16 mouse cellular contexts compared by ENCODE assay signal in the genomic region with DNA sequence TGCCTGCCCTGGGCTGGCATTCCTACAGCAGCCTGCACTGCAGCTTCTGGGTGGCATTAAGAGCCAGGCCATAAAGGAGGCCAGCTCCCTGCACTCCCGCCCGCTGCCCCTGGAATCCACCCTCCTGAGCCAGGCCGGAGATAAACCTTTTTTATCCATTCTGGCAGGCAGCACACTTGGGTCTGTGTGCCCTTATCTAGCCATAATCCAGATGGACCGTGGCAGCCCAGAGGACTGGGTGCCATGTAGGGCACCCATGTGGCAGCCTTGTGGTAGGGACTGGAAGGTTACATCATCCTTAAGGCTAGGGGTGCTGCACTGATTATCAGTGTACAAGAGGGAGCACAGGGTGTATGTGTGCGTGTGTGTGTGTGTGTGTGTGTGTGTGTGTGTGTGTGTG. TPM values are rescaled to one million over a fixed set of nuclear protein-coding genes. Genes with fewer than 3 reads are reported as not detected.
A peak's percentile ranks its signal among the peaks of the same experiment; 100 is the strongest.
DNase-seq lines count a peak whose midpoint lies in the region; ATAC-seq and TF ChIP-seq lines count a peak whose summit lies in the region.
"Had no signal": no experiment of that assay in that cellular context is flagged by ENCODE, and none has a peak within 500 bp of the region (broad histone marks: within the 10 kb centered on the region; RNA-seq: fewer than 3 reads in every experiment).

No protein-coding gene starts in this region.

- peak; percentile 83 for DNase-seq in MN1 (ENCODE audit: low spot score)
- DNase-seq in heart, adult 18-20 months = peak; percentile 61 to 81
- DNase-seq in heart, postnatal 0 days (ENCODE audit: low spot score) = peak; percentile 26
- no peak for DNase-seq in adipocyte (ENCODE audit: low spot score)
- no peak for DNase-seq in cerebellum, postnatal 10 days
- DNase-seq: adrenal gland, postnatal 10 days; cerebellum, adult 9-10 months; embryo, embryonic 11 days; kidney, adult 18-20 months; kidney, postnatal 25 days; lung, adult 18-20 months; lung, postnatal 4 days had no signal

- H3K27ac ChIP-seq in intestine, postnatal 0 days (ENCODE audit: low read depth, low read length) = no peak overlapping the region
- no peak overlapping the region for H3K27ac ChIP-seq in intestine, embryonic 15.5 days
- no peak overlapping the region for H3K27ac ChIP-seq in heart, postnatal 0 days (ENCODE audit: low read depth)
- H3K27ac ChIP-seq: forebrain, embryonic 15.5 days; midbrain, embryonic 15.5 days had no signal

- H3K27me3 ChIP-seq in intestine, postnatal 0 days (replicated peaks; ENCODE audit: control insufficient read depth, insufficient read depth, low read length) = no peaks in the 10 kb centered on the region
- no peaks in the 10 kb centered on the region for H3K27me3 ChIP-seq in intestine, embryonic 15.5 days (replicated peaks)
- no peaks in the 10 kb centered on the region for H3K27me3 ChIP-seq in heart, postnatal 0 days (ENCODE audit: control insufficient read depth, insufficient read depth, low read length)
- H3K27me3 ChIP-seq: forebrain, embryonic 15.5 days; midbrain, embryonic 15.5 days had no signal

- ATAC-seq in intestine, postnatal 0 days = peak; percentile 8; the same call in 1 of the 2 replicates
- ATAC-seq in intestine, embryonic 15.5 days = no peak
- peak; percentile 62 for ATAC-seq in heart, postnatal 0 days (ENCODE audit: insufficient read depth, low read depth)
- ATAC-seq: forebrain, embryonic 15.5 days; midbrain, embryonic 15.5 days had no signal

- TF ChIP-seq CTCF in intestine, postnatal 0 days (IDR thresholded peaks at IDR 0.05; ENCODE audit: low read depth) = no peak
- TF ChIP-seq CTCF in heart, postnatal 0 days (IDR thresholded peaks at IDR 0.05; ENCODE audit: low read depth) = no peak

- TF ChIP-seq EP300 in heart, postnatal 0 days (IDR thresholded peaks at IDR 0.05; ENCODE audit: low read depth) = no peak

- no peak overlapping the region for H3K4me3 ChIP-seq in intestine, postnatal 0 days (ENCODE audit: low read depth, low read length)
- no peak overlapping the region for H3K4me3 ChIP-seq in intestine, embryonic 15.5 days (replicated peaks)
- no peak overlapping the region for H3K4me3 ChIP-seq in heart, postnatal 0 days (ENCODE audit: low read depth, low read length)
- H3K4me3 ChIP-seq: forebrain, embryonic 15.5 days; midbrain, embryonic 15.5 days had no signal

- H3K4me1 ChIP-seq in intestine, postnatal 0 days (replicated peaks; ENCODE audit: control insufficient read depth, insufficient read depth, low read length) = no peaks in the 10 kb centered on the region
- no peaks in the 10 kb centered on the region for H3K4me1 ChIP-seq in intestine, embryonic 15.5 days (replicated peaks)
- H3K4me1 ChIP-seq in heart, postnatal 0 days (ENCODE audit: control insufficient read depth, insufficient read depth) = no peaks in the 10 kb centered on the region
- H3K4me1 ChIP-seq: forebrain, embryonic 15.5 days had no signal

- no peak overlapping the region for H3K9ac ChIP-seq in intestine, postnatal 0 days (ENCODE audit: low read depth, low read length)
- H3K9ac ChIP-seq in intestine, embryonic 15.5 days = no peak overlapping the region
- H3K9ac ChIP-seq in heart, postnatal 0 days (replicated peaks; ENCODE audit: low read depth, low read length) = no peak overlapping the region
- H3K9ac ChIP-seq: forebrain, embryonic 15.5 days; midbrain, embryonic 15.5 days had no signal

- no peaks in the 10 kb centered on the region for H3K36me3 ChIP-seq in intestine, postnatal 0 days (ENCODE audit: control insufficient read depth, insufficient read depth)
- H3K36me3 ChIP-seq in intestine, embryonic 15.5 days = no peaks in the 10 kb centered on the region
- no peaks in the 10 kb centered on the region for H3K36me3 ChIP-seq in heart, postnatal 0 days (replicated peaks; ENCODE audit: control insufficient read depth, insufficient read depth, low read length)
- H3K36me3 ChIP-seq: forebrain, embryonic 15.5 days; midbrain, embryonic 15.5 days had no signal

- WGBS in intestine, postnatal 0 days = 60% methylated on average over 5 of the region's 5 CpGs
- WGBS in intestine, embryonic 15.5 days = 70% methylated on average over 5 of the region's 5 CpGs
- 20% methylated on average over 5 of the region's 5 CpGs for WGBS in heart, postnatal 0 days

- no peak overlapping the region for H3K4me2 ChIP-seq in intestine, postnatal 0 days (replicated peaks; ENCODE audit: low read depth)
- H3K4me2 ChIP-seq in intestine, embryonic 15.5 days (replicated peaks) = no peak overlapping the region
- no peak overlapping the region for H3K4me2 ChIP-seq in heart, postnatal 0 days (ENCODE audit: low read depth, low read length)
- H3K4me2 ChIP-seq: forebrain, embryonic 15.5 days; midbrain, embryonic 15.5 days had no signal

- H3K9me3 ChIP-seq in intestine, postnatal 0 days (ENCODE audit: control insufficient read depth) = no peaks in the 10 kb centered on the region
- no peaks in the 10 kb centered on the region for H3K9me3 ChIP-seq in intestine, embryonic 15.5 days
- H3K9me3 ChIP-seq in heart, postnatal 0 days (replicated peaks; ENCODE audit: control insufficient read depth, low read length) = no peaks in the 10 kb centered on the region
- H3K9me3 ChIP-seq: forebrain, embryonic 15.5 days; midbrain, embryonic 15.5 days had no signal

RNA-seq across cellular contexts. Expression of gene Shisal1, which starts 16.4 kb away (rescaled TPM):
- 0.70 and 0.82 TPM in 2 replicates for polyA plus RNA-seq in intestine, postnatal 0 days (2015; fragmentation: Nextera tagmentation; extraction: Ambion mirVana)
- 2.2 and 2.3 TPM in 2 replicates for polyA plus RNA-seq in intestine, embryonic 15.5 days (2015; fragmentation: Nextera tagmentation; extraction: Ambion mirVana)
- 1 to 10 TPM; 1.2 to 1.3 TPM for total RNA-seq in heart, adult 18-20 months (2021)
- 0.23 and 0.46 TPM in 2 replicates for total RNA-seq in heart, postnatal 0 days (2014; rRNA removed; ENCODE audit: low replicate concordance)
- 0.08 and 0.18 TPM in 2 replicates for polyA plus RNA-seq in heart, postnatal 0 days (2015; fragmentation: Nextera tagmentation; extraction: Ambion mirVana)

Comparison
In these comparisons a context has a peak if more than half of its experiments do, and no peak if none do; other contexts are left out.
1. DNase-seq: peak in MN1 (single experiment), heart, adult 18-20 months (2 of 2) and heart, postnatal 0 days (single experiment); none in adipocyte (single experiment) and cerebellum, postnatal 10 days (0 of 2).